Mouse (Mus musculus): ENCODE results near the gene Igfn1. TPM values are rescaled to one million over a fixed set of nuclear protein-coding genes. Genes with fewer than 3 reads are reported as not detected.

Gene Igfn1
- total and polyA plus RNA-seq, 3 experiments, result not detected

DNA sequence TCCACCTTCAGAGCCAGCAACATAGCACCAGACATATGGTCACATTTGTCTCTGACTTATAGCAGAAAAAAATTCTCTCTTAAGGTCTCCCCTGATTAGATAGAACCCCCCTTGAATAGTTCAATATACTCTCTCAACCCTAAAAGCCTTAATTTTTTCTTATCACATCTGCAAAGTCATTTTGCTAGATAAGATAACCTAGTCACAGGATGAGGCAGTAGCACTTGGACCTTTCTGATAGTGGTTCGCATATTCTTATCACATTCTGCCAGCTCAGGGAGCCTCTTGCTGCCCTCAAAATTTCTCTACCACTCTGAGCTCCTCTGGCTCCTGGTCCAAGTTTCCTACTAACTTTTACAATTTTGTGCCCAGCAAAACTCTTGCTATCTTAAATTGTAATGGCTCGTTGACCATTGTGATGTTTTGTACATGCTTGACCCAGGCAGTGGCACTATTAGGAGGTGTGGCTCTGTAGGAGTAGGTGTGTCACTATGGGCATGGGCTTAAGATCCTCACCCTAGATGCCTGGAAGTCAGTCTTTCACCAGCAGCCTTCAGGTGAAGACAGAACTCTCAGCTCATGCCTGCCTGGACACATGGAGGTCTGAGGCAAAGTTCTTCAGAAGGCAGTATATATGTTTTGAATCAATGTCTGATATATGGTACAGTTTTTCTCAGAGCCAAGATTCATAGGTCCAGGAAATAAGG is 8.8 kb upstream of the Igfn1 start:
- 49% methylated on average over 2 of the region's 2 CpGs for WGBS
- DNase-seq, result no peak
- Histone ChIP-seq H3K27ac (no peak overlapping the region), H3K27me3 (ENCODE audit: control insufficient read depth, insufficient read depth, low read length) (no peaks in the 10 kb centered on the region), H3K4me1 (ENCODE audit: control insufficient read depth, insufficient read depth, low read length) (no peaks in the 10 kb centered on the region), H3K4me3 (no peak overlapping the region), H3K79me2 (replicated peaks; ENCODE audit: control insufficient read depth, insufficient read depth, low read length) (no peaks in the 10 kb centered on the region), H3K9ac (ENCODE audit: low read depth, low read length) (no peak overlapping the region), H3K36me3 (ENCODE audit: control insufficient read depth, insufficient read depth, low read length) (no peaks in the 10 kb centered on the region)
- intact Hi-C loops (cut with DNase I), result no loop called here
- TF ChIP-seq CTCF (IDR thresholded peaks at IDR 0.05) (no peak), EP300 (IDR thresholded peaks at IDR 0.05; ENCODE audit: insufficient read depth, low read depth, low read length) (no peak), POLR2A (IDR thresholded peaks at IDR 0.05; ENCODE audit: insufficient read depth, low read depth, low read length) (no peak)

DNA sequence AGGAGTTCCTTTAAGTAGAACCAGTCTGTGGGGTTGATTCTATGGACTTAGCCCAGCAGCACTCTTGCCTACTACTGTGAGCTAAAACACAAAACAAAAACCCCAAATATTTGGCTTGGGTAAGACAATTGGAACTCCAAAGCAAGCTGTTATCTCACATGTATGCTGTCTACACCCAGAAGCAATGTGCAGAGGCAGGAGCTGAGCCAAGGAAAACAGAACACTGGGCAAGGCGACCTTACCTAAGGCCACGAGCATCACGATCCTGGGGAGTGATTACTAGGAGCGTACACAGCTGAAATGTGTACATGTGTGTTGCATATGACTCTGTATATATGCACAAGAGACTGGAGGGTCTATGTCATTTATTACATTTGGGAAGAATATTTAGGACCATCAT is 7.4 kb upstream of the Igfn1 start:
- Histone ChIP-seq H3K4me3 (no peak overlapping the region), H3K79me2 (replicated peaks; ENCODE audit: control insufficient read depth, insufficient read depth, low read length) (no peaks in the 10 kb centered on the region), H3K27me3 (ENCODE audit: control insufficient read depth, insufficient read depth, low read length) (no peaks in the 10 kb centered on the region), H3K36me3 (ENCODE audit: control insufficient read depth, insufficient read depth, low read length) (no peaks in the 10 kb centered on the region), H3K9ac (ENCODE audit: low read depth, low read length) (no peak overlapping the region), H3K4me1 (ENCODE audit: control insufficient read depth, insufficient read depth, low read length) (no peaks in the 10 kb centered on the region), H3K27ac (no peak overlapping the region)
- intact Hi-C loops (cut with DNase I), result no loop called here
- WGBS, result 32% methylated on average over 4 of the region's 4 CpGs
- no peak for DNase-seq
- TF ChIP-seq POLR2A (IDR thresholded peaks at IDR 0.05; ENCODE audit: insufficient read depth, low read depth, low read length) (no peak), CTCF (IDR thresholded peaks at IDR 0.05) (no peak), EP300 (IDR thresholded peaks at IDR 0.05; ENCODE audit: insufficient read depth, low read depth, low read length) (no peak)

DNA sequence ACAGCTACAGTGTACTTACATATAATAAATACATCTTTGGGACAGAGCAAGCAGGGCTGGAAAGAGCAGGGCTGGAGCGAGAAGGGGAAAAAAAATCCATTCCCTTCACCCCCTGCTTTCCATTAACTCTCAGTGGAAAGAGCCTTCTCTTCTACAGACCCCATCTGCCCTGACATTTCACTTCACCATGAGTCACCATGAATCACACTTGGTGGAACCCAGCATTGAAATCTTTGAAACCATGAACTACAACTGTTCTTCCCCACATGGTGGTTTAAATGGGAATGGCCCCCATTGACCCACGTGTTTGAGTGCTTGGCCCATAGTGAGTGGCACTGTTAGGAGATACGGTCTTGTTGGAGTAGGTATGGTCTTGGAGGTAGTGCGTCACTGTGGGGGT is 4.1 kb upstream of the Igfn1 start:
- TF ChIP-seq EP300 (IDR thresholded peaks at IDR 0.05; ENCODE audit: insufficient read depth, low read depth, low read length) (no peak), CTCF (IDR thresholded peaks at IDR 0.05) (no peak), POLR2A (IDR thresholded peaks at IDR 0.05; ENCODE audit: insufficient read depth, low read depth, low read length) (no peak)
- no peak overlapping the region for H3K27ac ChIP-seq
- DNase-seq, result no peak
- intact Hi-C loops (cut with DNase I), result no loop called here
- no peaks in the 10 kb centered on the region for H3K79me2 ChIP-seq (replicated peaks; ENCODE audit: control insufficient read depth, insufficient read depth, low read length)
- no peak overlapping the region for H3K4me3 ChIP-seq
- 86% methylated on average over 4 of the region's 4 CpGs for WGBS
- no peaks in the 10 kb centered on the region for H3K36me3 ChIP-seq (ENCODE audit: control insufficient read depth, insufficient read depth, low read length)
- no peaks in the 10 kb centered on the region; the same call in 1 of the 2 replicates for H3K4me1 ChIP-seq (ENCODE audit: control insufficient read depth, insufficient read depth, low read length)
- H3K27me3 ChIP-seq (ENCODE audit: control insufficient read depth, insufficient read depth, low read length), result no peaks in the 10 kb centered on the region
- no peak overlapping the region for H3K9ac ChIP-seq (ENCODE audit: low read depth, low read length)

DNA sequence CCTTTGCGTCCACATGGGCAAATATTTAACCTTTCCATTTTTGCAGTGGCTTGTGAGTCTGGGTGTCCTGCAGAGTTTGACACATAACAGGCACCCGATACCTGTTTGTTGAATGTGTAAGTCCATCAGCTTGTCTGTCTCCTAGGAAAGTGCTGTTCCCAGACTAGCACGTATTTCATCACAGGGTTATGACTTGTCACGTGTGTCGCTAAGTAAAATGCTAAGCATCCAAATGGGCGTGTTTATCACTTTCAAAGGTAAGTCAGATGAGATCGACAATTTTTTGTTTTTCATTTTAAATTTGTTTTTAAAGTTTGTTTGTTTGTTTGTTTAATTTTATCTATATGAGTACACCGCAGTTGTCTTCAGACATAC is 2.0 kb upstream of the Igfn1 start:
- 0 out of 2 replicates have a peak, but pooled peaks have one; percentile 10 for TF ChIP-seq CTCF (IDR thresholded peaks at IDR 0.05)
- TF ChIP-seq POLR2A (IDR thresholded peaks at IDR 0.05; ENCODE audit: insufficient read depth, low read depth, low read length), result no peak
- Histone ChIP-seq H3K4me1 (ENCODE audit: control insufficient read depth, insufficient read depth, low read length) (no peaks in the 10 kb centered on the region; the same call in 1 of the 2 replicates), H3K27ac (no peak overlapping the region), H3K27me3 (ENCODE audit: control insufficient read depth, insufficient read depth, low read length) (no peaks in the 10 kb centered on the region), H3K79me2 (replicated peaks; ENCODE audit: control insufficient read depth, insufficient read depth, low read length) (no peaks in the 10 kb centered on the region), H3K36me3 (ENCODE audit: control insufficient read depth, insufficient read depth, low read length) (no peaks in the 10 kb centered on the region), H3K9ac (ENCODE audit: low read depth, low read length) (no peak overlapping the region), H3K4me3 (peak overlapping the region; percentile 41)
- intact Hi-C loops (cut with DNase I), result no loop called here
- DNase-seq, result no peak
- 18% methylated on average over 8 of the region's 8 CpGs for WGBS

DNA sequence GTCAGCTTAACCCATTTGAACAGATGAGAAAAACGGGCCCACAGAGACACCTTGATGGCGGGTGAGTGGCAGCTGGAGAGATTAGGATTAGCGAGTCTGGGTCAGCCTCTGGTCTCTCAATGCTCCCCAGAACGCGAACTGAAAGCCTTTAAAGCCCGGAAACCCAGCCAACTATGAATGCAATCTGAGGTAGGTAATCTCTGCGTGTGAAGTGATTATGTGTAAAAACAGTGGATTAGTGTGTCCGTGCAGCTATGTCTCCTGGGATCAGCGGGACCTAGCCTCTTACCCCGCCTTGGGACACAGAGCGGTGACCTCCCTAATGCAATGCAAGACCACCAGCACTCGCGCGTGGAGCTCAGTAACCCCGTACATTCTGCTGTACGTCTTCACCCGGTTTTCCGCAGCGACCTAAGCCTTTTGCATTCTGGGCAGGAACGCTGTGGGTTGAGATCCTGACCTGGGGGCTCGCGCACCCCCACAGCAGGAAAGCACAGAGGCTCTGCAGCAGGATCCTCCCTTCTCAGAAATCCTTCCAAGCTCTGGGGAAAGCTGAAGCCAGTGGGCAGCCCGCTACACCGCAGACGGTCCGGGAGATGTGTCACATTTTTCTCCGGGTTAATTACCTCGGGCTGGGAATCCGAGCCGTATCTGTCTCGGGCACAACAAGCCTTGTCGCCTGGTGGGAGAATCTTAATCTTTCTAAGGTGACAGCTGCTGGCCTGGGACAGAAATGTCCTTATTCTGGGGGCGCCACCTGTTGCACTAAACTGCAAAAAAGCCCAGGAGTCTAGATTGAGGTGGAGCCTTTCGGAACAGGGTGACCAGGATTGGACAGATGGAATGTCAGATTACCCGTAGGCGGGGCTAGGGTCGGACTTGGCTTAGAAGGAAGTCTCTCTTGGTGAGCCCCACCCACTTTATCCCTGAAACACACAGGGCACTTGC is 1.3 kb upstream of the Igfn1 start, which contains the start of gene Tmem9:
TSS of gene Tmem9 (plus strand) at position 940 of the 948 bp plus-strand sequence.
- intact Hi-C loops (cut with DNase I), result no loop called here
- 8% methylated on average over 37 of the region's 37 CpGs for WGBS
- Histone ChIP-seq H3K9ac (ENCODE audit: low read depth, low read length) (no peak within 1 kb of the TSS), H3K4me1 (ENCODE audit: control insufficient read depth, insufficient read depth, low read length) (no peaks in the 10 kb centered on the region; the same call in 1 of the 2 replicates), H3K27me3 (ENCODE audit: control insufficient read depth, insufficient read depth, low read length) (no peaks in the 10 kb centered on the region), H3K36me3 (ENCODE audit: control insufficient read depth, insufficient read depth, low read length) (no peaks in the 10 kb centered on the region), H3K4me3 (peak within 1 kb of the TSS; percentile 41), H3K79me2 (replicated peaks; ENCODE audit: control insufficient read depth, insufficient read depth, low read length) (no peaks in the 10 kb centered on the region), H3K27ac (no peak within 1 kb of the TSS)
- TF ChIP-seq POLR2A (IDR thresholded peaks at IDR 0.05; ENCODE audit: insufficient read depth, low read depth, low read length) (no peak), CTCF (IDR thresholded peaks at IDR 0.05) (no peak), EP300 (IDR thresholded peaks at IDR 0.05; ENCODE audit: insufficient read depth, low read depth, low read length) (no peak)
- DNase-seq, result peak; percentile 80 to 84

DNA sequence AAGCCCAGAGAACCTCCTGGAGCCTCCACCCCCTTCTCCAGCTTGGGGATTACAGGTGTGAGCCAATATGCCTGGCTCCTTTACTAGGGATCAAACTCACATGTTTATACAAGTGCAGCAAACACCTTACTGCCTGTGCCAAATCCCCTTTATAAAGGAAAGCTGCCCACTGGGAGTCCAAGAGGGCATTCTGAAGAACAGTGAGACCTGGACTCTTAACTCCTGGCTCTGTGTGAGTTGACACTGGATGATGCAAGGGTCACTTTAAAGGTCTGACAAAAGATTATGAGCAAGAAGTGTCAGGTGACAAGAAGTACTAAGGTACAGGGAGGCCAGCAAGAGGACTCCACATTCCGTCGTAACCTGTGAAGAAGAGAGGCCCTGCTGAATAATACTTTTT is 4.7 kb downstream of the Igfn1 start:
- H3K36me3 ChIP-seq (ENCODE audit: control insufficient read depth, insufficient read depth, low read length), result no peaks in the 10 kb centered on the region
- TF ChIP-seq EP300 (IDR thresholded peaks at IDR 0.05; ENCODE audit: insufficient read depth, low read depth, low read length), result no peak
- TF ChIP-seq POLR2A (IDR thresholded peaks at IDR 0.05; ENCODE audit: insufficient read depth, low read depth, low read length), result no peak
- TF ChIP-seq CTCF (IDR thresholded peaks at IDR 0.05), result no peak
- intact Hi-C loops (cut with DNase I), result no loop called here
- WGBS, result 90% methylated on average over 2 of the region's 2 CpGs
- DNase-seq, result no peak
- no peak overlapping the region for H3K4me3 ChIP-seq
- H3K27ac ChIP-seq, result no peak overlapping the region
- H3K79me2 ChIP-seq (replicated peaks; ENCODE audit: control insufficient read depth, insufficient read depth, low read length), result no peaks in the 10 kb centered on the region
- H3K9ac ChIP-seq (ENCODE audit: low read depth, low read length), result no peak overlapping the region
- H3K4me1 ChIP-seq (ENCODE audit: control insufficient read depth, insufficient read depth, low read length), result no peaks in the 10 kb centered on the region
- H3K27me3 ChIP-seq (ENCODE audit: control insufficient read depth, insufficient read depth, low read length), result no peaks in the 10 kb centered on the region
